Mouse (Mus musculus): ENCODE results near the gene F13b. TPM values are rescaled to one million over a fixed set of nuclear protein-coding genes. Genes with fewer than 3 reads are reported as not detected.

Gene F13b
- not detected for total RNA-seq (2023)

DNA sequence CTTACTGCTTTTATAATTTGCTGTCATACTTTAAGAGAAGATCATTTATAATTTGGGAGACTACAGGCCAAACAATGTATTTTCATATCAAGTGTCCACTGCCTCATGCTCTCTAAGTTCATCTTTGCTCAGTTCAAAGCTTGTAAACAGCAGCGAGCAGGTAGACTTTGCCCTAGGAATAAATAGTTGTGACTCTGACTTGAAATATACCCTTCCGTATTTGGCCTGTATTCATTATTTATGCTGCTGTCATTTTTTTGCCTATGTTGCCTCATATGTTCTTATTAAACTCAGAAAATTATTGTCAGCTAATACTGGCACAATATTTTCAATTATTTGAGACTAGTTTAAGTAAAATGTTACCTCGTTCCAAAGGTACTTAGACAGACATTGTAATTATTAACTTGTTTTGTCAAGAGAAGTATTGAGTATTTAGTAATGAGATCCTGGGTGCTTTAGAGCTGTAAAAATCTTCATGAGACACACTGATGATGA is at the start of gene F13b:
Gene F13b (plus strand): TSS at position 445 of the 495 bp plus-strand sequence.

DNA sequence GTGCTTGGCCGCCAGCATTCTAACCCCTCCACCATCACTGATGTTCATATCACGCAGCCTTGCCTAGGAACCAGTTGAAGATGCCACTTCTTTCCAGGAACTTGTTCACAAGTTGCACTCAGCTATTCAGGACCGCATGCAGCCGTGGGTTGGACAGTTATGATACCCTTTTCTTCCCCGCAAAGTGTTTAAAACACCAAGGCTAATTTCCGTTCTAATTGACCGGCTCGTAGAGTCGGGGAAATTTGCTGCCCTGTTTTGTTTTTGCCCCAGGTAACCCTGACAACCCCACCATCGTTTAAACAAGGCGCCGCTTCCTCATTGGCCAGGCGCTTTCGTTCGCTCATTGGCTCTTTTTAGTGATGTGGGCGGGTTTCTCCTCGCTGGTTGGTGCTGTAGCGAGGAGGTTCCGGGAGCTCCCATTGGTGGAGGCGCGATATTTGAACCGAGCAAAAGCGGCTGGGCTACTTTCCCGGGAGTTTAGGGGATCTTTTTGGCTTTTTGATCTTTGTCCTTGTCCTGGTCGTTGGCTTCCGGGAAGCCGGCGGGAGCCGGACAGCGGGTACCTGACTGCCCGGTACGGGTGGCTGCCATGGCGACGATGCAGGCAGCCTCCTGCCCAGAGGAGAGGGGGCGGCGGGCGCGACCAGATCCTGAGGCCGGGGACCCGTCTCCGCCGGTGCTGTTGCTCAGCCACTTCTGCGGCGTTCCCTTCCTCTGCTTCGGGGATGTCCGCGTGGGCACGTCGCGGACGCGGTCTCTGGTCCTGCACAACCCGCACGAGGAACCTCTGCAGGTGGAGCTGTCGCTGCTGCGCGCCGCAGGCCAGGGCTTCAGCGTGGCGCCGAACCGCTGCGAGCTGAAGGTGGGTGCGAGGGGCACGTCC is 46.9 kb upstream of the F13b start, which contains the start of gene Aspm:
Gene Aspm (plus strand): TSS at position 433 of the 886 bp plus-strand sequence.

DNA sequence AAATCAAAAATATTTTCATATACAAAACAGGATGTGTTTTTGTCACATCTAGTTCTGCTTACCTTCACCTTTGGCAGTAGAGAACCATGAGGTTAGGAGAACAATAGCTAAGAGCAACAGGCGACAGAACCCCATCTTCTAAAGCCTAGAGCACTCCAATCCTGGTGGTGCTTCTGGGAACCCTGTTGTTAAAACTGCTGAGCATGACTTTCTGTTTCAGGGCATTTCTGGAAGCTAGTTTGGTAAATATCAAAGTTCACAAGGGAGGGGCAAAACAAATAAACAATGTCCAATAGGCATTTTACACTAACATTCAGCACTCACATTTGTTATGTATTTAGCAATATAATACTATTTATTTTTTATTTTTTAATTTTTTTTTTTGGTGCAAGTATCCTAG is 58.5 kb downstream of the F13b start, which contains the start of gene Cfhr1:
Gene Cfhr1 (minus strand): TSS at position 249 of the 400 bp plus-strand sequence.

Other genes starting within 250 kb of the F13b start
- gene Crb1, start 124.6 kb upstream of the F13b start, total RNA-seq (2023) = not detected
- 23.7 TPM for gene Zbtb41, start 79.4 kb upstream of the F13b start, total RNA-seq (2023)
- gene Aspm, start 46.9 kb upstream of the F13b start, total RNA-seq (2023) = 1.00 TPM
- gene Cfhr1, start 58.6 kb downstream of the F13b start, total RNA-seq (2023) = not detected

Data from CD4-positive naive resting alpha-beta T cell, adult 76 days (primary cell).